Mouse (Mus musculus) myocyte (in vitro differentiated cells): ENCODE measurements around the gene Hoxb3. TPM values are rescaled to one million over a fixed set of nuclear protein-coding genes. Genes with fewer than 3 reads are reported as not detected.

Experiments used
- H3K27me3 ChIP-seq: one replicate; pipeline ENCODE4 v1.6.1; 2011; ENCODE audit not compliant: control insufficient read depth, insufficient read depth, insufficient read length
- H3K36me3 ChIP-seq: one replicate; pipeline ENCODE4 v1.6.1; 2011; ENCODE audit not compliant: control insufficient read depth, insufficient read depth
- H3K4me2 ChIP-seq: one replicate; pipeline ENCODE4 v1.6.1; 2011; ENCODE audit warnings: low read depth, control low read depth
- H3K4me3 ChIP-seq: one replicate; pipeline ENCODE4 v1.5.1; 2011; ENCODE audit warnings: mild to moderate bottlenecking, control low read depth, moderate library complexity
- H3K79me2 ChIP-seq: one replicate; pipeline ENCODE4 v1.6.1; 2011; ENCODE audit not compliant: control insufficient read depth, insufficient read depth
- H3ac ChIP-seq: one replicate; pipeline ENCODE4 v1.6.1; 2011; ENCODE audit not compliant: control insufficient read depth, insufficient read length
- CEBPB ChIP-seq: IDR thresholded peaks from 2 replicates; pipeline ENCODE4 v1.6.1; 2011; ENCODE audit warnings: mild to moderate bottlenecking, moderate library complexity; ENCODE audit not compliant: poor library complexity, insufficient read depth, severe bottlenecking
- E2F4 ChIP-seq: IDR thresholded peaks from one replicate; pipeline ENCODE4 v1.6.1; 2011; ENCODE audit warnings: mild to moderate bottlenecking, control low read depth, moderate library complexity; ENCODE audit not compliant: insufficient read depth
- MAX ChIP-seq: IDR thresholded peaks from one replicate; pipeline ENCODE4 v1.6.1; 2011; ENCODE audit warnings: low read depth, mild to moderate bottlenecking, control low read depth
- MYOD1 ChIP-seq, 3 experiments: IDR thresholded peaks; one replicate each; pipeline ENCODE4 v1.6.1; 2011; ENCODE audit warnings: control low read depth in 2 of 3, low read depth in 2 of 3, mild to moderate bottlenecking in 2 of 3, moderate library complexity in 1 of 3; ENCODE audit not compliant: insufficient read length in 2 of 3, control insufficient read depth in 1 of 3
- MYOG ChIP-seq, 3 experiments: IDR thresholded peaks; one replicate each; pipeline ENCODE4 v1.6.1; 2011; ENCODE audit warnings: control low read depth in 2 of 3, low read depth in 2 of 3, mild to moderate bottlenecking in 2 of 3; ENCODE audit not compliant: insufficient read length in 2 of 3, control insufficient read depth in 1 of 3, insufficient read depth in 1 of 3
- POLR2A ChIP-seq: IDR thresholded peaks from one replicate; pipeline ENCODE4 v1.6.1; 2011; ENCODE audit warnings: low read depth, mild to moderate bottlenecking, control low read depth, moderate library complexity; ENCODE audit not compliant: insufficient read length
- POLR2AphosphoS2 ChIP-seq: IDR thresholded peaks from one replicate; pipeline ENCODE4 v1.6.1; 2011; ENCODE audit warnings: low read depth, control low read depth; ENCODE audit not compliant: insufficient read length
- REST ChIP-seq: IDR thresholded peaks from one replicate; pipeline ENCODE4 v1.6.1; 2011; ENCODE audit warnings: mild to moderate bottlenecking, control low read depth, moderate library complexity; ENCODE audit not compliant: insufficient read depth, insufficient read length
- SRF ChIP-seq: IDR thresholded peaks from one replicate; pipeline ENCODE4 v1.6.1; 2011; ENCODE audit warnings: low read depth; ENCODE audit not compliant: control insufficient read depth, insufficient read length
- TCF12 ChIP-seq: IDR thresholded peaks from one replicate; pipeline ENCODE4 v1.6.1; 2011; ENCODE audit warnings: mild to moderate bottlenecking, control low read depth; ENCODE audit not compliant: poor library complexity, insufficient read depth, severe bottlenecking
- TCF3 ChIP-seq: IDR thresholded peaks from one replicate; pipeline ENCODE4 v1.6.1; 2011; ENCODE audit warnings: low read depth, control low read depth; ENCODE audit not compliant: insufficient read length
- USF1 ChIP-seq: IDR thresholded peaks from one replicate; pipeline ENCODE4 v1.6.1; 2011; ENCODE audit warnings: low read depth, mild to moderate bottlenecking, control low read depth, moderate library complexity
- polyA plus RNA-seq: library from polyadenylated mRNA; unstranded; fragments of >200 nt; fragmentation: generic; extraction: Trizol; gene quantifications from one replicate; pipeline ENCODE4 v1.2.1, GENCODE M21; 2012; ENCODE audit warnings: missing spikeins

The Hoxb3 gene
- polyA plus RNA-seq, 1 experiment, result not detected

DNA sequence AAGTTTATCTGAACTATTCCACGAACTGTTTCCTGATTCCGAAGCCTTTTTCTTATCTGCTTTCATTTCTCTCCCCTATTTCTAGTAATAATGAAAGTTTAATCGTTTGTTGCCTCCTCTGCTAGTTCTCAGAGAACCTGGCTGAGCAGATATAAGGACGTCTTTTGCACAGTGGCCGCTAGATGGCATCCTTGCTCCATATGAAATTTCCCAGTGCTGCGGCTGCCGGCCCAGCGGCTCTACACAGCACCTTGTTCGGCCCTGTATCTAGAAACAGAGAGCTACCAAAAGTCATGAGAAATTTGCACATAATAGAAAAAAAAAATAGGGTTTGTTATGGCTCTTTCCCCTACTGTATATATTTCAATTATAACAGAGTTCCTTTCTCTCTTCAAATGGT lies 44.4 kb upstream of the Hoxb3 start:
- Histone ChIP-seq H3K4me3 (no peak overlapping the region), H3K79me2 (no peaks in the 10 kb centered on the region), H3K27me3 (peaks cover 85% of the 10 kb centered on the region), H3ac (no peak overlapping the region), H3K36me3 (no peaks in the 10 kb centered on the region), H3K4me2 (no peak overlapping the region)
- TF ChIP-seq SRF, result no peak
- TF ChIP-seq TCF12, result no peak
- no peak for TF ChIP-seq CEBPB
- TF ChIP-seq REST, result no peak
- no peak for TF ChIP-seq POLR2A
- no peak for TF ChIP-seq USF1
- TF ChIP-seq MAX, result no peak
- TF ChIP-seq MYOD1 (IDR thresholded peaks at IDR 0.05; ENCODE audit: control insufficient read depth in 1 of 3, insufficient read length in 2 of 3, low read depth in 2 of 3), result no peak
- TF ChIP-seq E2F4, result no peak
- no peak for TF ChIP-seq TCF3

DNA sequence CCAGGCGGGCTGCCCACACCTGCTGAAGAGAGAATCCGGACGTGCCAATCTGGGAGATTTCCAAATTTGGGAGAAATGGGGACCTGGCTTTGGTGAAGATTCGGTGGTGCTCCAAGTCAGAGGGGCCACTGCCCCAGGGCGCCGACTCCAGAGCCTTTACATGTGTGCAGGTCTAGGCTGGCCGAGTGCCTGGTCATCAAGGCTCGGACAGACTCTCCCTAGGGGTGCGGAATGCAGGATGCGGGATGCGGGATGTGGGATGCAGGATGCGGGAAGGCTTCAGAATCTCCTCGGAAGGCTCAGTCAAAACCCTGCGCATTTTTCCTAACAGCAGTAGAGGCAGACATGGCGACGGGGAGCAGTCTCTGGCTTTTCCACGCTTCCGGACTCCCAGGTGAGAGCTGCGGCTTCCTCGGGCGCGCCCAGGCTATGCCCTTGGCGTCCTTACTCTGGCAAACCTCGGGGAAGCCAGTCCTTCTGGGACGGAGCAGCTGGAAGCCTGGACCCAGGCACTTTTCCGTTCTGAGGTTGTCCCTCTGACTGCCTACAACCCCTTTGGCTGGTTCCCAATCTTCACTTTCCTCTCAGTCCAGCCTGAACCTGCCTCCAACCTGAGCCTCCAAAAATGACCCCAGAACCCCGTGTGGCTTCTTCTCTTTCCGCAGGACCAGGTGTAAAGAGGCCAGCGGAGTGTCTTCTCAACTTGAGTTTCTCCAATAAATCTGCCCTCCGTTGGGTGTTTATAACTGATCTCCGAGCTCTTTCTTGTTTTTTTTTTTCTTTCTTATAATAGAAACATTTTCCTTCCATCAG lies 43.5 kb upstream of the Hoxb3 start:
- peaks cover 88% of the 10 kb centered on the region for H3K27me3 ChIP-seq
- H3K79me2 ChIP-seq, result no peaks in the 10 kb centered on the region
- H3K4me3 ChIP-seq, result no peak overlapping the region
- H3K36me3 ChIP-seq, result no peaks in the 10 kb centered on the region
- H3K4me2 ChIP-seq, result no peak overlapping the region
- TF ChIP-seq TCF12, result no peak
- no peak for TF ChIP-seq USF1
- TF ChIP-seq MYOG (IDR thresholded peaks at IDR 0.05; ENCODE audit: control insufficient read depth in 1 of 3, insufficient read depth in 1 of 3, insufficient read length in 2 of 3, low read depth in 2 of 3), result no peak
- TF ChIP-seq TCF3, result no peak
- no peak for TF ChIP-seq MAX
- no peak for TF ChIP-seq REST
- no peak for TF ChIP-seq POLR2A
- no peak for TF ChIP-seq CEBPB
- TF ChIP-seq SRF, result no peak
- TF ChIP-seq MYOD1 (IDR thresholded peaks at IDR 0.05; ENCODE audit: control insufficient read depth in 1 of 3, insufficient read length in 2 of 3, low read depth in 2 of 3), result no peak
- no peak for TF ChIP-seq POLR2AphosphoS2
- no peak for TF ChIP-seq E2F4
- no peak overlapping the region for H3ac ChIP-seq

DNA sequence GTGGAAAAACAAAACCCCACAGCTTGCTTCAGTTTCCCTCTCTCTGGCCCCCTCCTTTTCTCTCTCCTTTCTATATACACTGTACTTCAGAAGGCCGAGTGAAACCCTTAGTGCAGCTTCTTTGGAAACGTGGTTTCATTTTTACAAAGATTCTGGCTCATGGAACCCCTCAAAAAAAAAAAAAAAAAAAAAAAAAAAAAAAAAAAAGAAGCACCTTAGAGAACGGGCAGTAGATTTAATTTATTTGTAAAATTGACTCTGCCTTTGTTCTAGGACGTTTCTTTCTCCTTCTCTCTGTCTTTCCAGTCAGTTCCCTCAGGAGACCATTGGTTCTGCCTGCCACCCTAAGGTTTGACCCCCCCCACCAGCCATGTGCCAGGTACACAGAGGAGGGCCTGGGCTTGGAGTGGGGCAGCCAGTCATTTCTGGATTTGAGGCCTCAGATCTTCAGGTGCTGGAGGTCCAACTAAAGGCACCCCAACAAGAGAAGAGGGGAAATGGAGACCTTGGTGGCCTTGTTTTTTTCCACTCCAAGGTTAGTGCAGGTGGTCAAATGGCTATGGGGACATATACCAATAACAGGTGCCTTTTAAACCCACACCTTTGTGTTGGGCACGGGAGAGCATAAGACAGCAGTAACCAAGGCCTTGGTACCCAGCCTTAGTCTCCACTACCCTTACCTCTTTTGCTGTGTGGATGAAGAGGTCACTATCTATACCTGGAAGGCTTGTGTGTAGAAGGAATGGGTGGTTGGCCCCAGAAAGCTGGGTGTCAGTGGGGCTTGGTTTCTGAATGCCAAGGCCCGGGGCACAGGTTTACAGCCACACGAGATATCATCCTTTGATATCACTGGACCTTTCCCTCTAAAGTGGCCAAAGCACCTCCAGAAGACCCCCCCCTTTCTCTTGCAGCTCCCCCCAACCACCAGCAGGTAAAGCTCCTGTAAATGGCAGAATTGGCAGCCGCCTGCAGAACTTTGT lies 42.4 kb upstream of the Hoxb3 start:
- TF ChIP-seq TCF3 (no peak), CEBPB (no peak), USF1 (no peak), POLR2AphosphoS2 (no peak), SRF (no peak), MAX (no peak), MYOG (IDR thresholded peaks at IDR 0.05; ENCODE audit: control insufficient read depth in 1 of 3, insufficient read depth in 1 of 3, insufficient read length in 2 of 3, low read depth in 2 of 3) (no peak), TCF12 (no peak), MYOD1 (IDR thresholded peaks at IDR 0.05; ENCODE audit: control insufficient read depth in 1 of 3, insufficient read length in 2 of 3, low read depth in 2 of 3) (no peak), REST (no peak), POLR2A (no peak), E2F4 (no peak)
- H3K4me3 ChIP-seq, result no peak overlapping the region
- no peak overlapping the region for H3K4me2 ChIP-seq
- no peak overlapping the region for H3ac ChIP-seq
- H3K27me3 ChIP-seq, result peaks cover 90% of the 10 kb centered on the region
- H3K79me2 ChIP-seq, result no peaks in the 10 kb centered on the region
- H3K36me3 ChIP-seq, result no peaks in the 10 kb centered on the region

GRCm38 (mm10) chr11:96281396-96281795 lies 41.7 kb upstream of the Hoxb3 start:
- Histone ChIP-seq H3K4me3 (no peak overlapping the region), H3K79me2 (no peaks in the 10 kb centered on the region), H3K36me3 (no peaks in the 10 kb centered on the region), H3ac (no peak overlapping the region), H3K27me3 (peaks cover 91% of the 10 kb centered on the region), H3K4me2 (no peak overlapping the region)
- TF ChIP-seq SRF, result no peak
- no peak for TF ChIP-seq TCF12
- no peak for TF ChIP-seq POLR2A
- no peak for TF ChIP-seq TCF3
- no peak for TF ChIP-seq MYOG (IDR thresholded peaks at IDR 0.05; ENCODE audit: control insufficient read depth in 1 of 3, insufficient read depth in 1 of 3, insufficient read length in 2 of 3, low read depth in 2 of 3)
- TF ChIP-seq MAX, result no peak
- TF ChIP-seq E2F4, result no peak
- no peak for TF ChIP-seq MYOD1 (IDR thresholded peaks at IDR 0.05; ENCODE audit: control insufficient read depth in 1 of 3, insufficient read length in 2 of 3, low read depth in 2 of 3)
- no peak for TF ChIP-seq POLR2AphosphoS2
